Mouse (Mus musculus): ENCODE measurements at regions not wholly inside any gene's neighbourhood (a gene's known extent, or its start where the extent isn't known, plus 50 kb on each side); places are given as distances from the start of the nearest gene placed in this dataset.

DNA sequence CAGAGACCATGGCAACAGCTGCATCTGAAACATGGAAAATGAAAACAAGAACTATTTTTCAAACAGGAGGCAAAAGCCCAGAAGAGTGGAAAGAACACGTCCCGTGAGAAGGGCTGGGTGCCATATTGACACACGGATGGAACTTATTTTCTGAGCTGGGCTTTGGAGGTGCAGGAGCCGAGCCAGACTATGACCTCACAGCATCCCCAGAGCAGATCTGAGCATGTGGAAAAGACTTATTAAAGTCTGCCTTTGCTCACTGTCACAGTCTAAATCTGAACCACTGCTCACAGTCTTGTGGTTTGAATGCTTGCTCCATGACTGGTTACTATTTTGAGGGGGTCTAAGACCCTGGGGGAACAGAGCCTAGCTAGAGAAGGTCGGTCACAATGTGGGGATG, 180.2 kb upstream of the Sulf2 start:
- no peaks in the 10 kb centered on the region for H3K36me3 ChIP-seq (ENCODE audit: control insufficient read depth, insufficient read depth, low read length)
- no peaks in the 10 kb centered on the region for H3K27me3 ChIP-seq (replicated peaks; ENCODE audit: control insufficient read depth, insufficient read depth, low read length)
- peak; percentile 93 for DNase-seq (ENCODE audit: low spot score)
- no peaks in the 10 kb centered on the region for H3K9me3 ChIP-seq (ENCODE audit: control insufficient read depth, low read length)
- WGBS = 25% methylated on average over 5 of the region's 5 CpGs
- H3K9ac ChIP-seq (ENCODE audit: low read depth, low read length) = no peak overlapping the region
- no peak overlapping the region for H3K4me3 ChIP-seq (ENCODE audit: low read depth, low read length)
- ATAC-seq (ENCODE audit: low read depth) = peak; percentile 79
- H3K4me2 ChIP-seq (ENCODE audit: low read depth, low read length) = no peak overlapping the region
- H3K4me1 ChIP-seq (ENCODE audit: control insufficient read depth, insufficient read depth, low read length) = peaks cover 50% of the 10 kb centered on the region
- peak overlapping the region; percentile 64 for H3K27ac ChIP-seq (replicated peaks; ENCODE audit: low read depth, low read length)

- Histone ChIP-seq H3K9ac (ENCODE audit: low read depth, low read length) (no peak overlapping the region), H3K27me3 (replicated peaks; ENCODE audit: control insufficient read depth, insufficient read depth, low read length) (no peaks in the 10 kb centered on the region), H3K27ac (replicated peaks; ENCODE audit: low read depth, low read length) (no peak overlapping the region), H3K4me2 (ENCODE audit: low read depth, low read length) (no peak overlapping the region), H3K4me3 (ENCODE audit: low read depth, low read length) (no peak overlapping the region), H3K9me3 (ENCODE audit: control insufficient read depth, low read length) (no peaks in the 10 kb centered on the region), H3K36me3 (ENCODE audit: control insufficient read depth, insufficient read depth, low read length) (no peaks in the 10 kb centered on the region), H3K4me1 (ENCODE audit: control insufficient read depth, insufficient read depth, low read length) (peaks cover 50% of the 10 kb centered on the region)
- DNase-seq (ENCODE audit: low spot score) (no peak), ATAC-seq (ENCODE audit: low read depth) (no peak)
- 38% methylated on average over 7 of the region's 7 CpGs for WGBS
These were observed 179.1 kb upstream of the Sulf2 start for GRCm38 (mm10) chr2:166334559-166334958.

DNA sequence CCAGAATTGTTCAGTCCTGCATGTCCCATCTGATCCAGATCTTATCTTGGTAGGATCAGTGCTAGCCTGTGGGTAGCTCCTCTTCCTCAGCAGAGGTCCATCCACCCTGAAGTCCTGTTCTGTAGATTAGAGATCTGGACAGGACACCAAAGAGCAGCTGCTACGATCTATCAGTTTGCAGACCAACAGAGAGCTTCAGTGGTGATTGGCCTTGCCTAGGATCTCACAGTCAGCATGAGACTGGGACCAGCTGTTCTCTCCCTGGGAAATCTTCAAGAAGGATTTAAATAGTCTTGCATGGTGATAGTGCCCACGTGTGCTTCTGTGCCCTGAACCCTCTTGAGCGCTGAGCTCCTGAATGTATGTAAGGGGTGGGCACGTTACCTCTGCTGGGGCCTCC, 178.4 kb upstream of the Sulf2 start:
- H3K27ac ChIP-seq (replicated peaks; ENCODE audit: low read depth, low read length) = peak overlapping the region; percentile 79; the same call in 1 of the 2 replicates
- DNase-seq (ENCODE audit: low spot score) (no peak), ATAC-seq (ENCODE audit: low read depth) (no peak)
- no peaks in the 10 kb centered on the region for H3K36me3 ChIP-seq (ENCODE audit: control insufficient read depth, insufficient read depth, low read length)
- no peaks in the 10 kb centered on the region for H3K27me3 ChIP-seq (replicated peaks; ENCODE audit: control insufficient read depth, insufficient read depth, low read length)
- no peak overlapping the region for H3K4me2 ChIP-seq (ENCODE audit: low read depth, low read length)
- 66% methylated on average over 4 of the region's 4 CpGs for WGBS
- H3K9ac ChIP-seq (ENCODE audit: low read depth, low read length) = no peak overlapping the region
- no peak overlapping the region for H3K4me3 ChIP-seq (ENCODE audit: low read depth, low read length)
- H3K4me1 ChIP-seq (ENCODE audit: control insufficient read depth, insufficient read depth, low read length) = peaks cover 50% of the 10 kb centered on the region
- no peaks in the 10 kb centered on the region for H3K9me3 ChIP-seq (ENCODE audit: control insufficient read depth, low read length)

DNA sequence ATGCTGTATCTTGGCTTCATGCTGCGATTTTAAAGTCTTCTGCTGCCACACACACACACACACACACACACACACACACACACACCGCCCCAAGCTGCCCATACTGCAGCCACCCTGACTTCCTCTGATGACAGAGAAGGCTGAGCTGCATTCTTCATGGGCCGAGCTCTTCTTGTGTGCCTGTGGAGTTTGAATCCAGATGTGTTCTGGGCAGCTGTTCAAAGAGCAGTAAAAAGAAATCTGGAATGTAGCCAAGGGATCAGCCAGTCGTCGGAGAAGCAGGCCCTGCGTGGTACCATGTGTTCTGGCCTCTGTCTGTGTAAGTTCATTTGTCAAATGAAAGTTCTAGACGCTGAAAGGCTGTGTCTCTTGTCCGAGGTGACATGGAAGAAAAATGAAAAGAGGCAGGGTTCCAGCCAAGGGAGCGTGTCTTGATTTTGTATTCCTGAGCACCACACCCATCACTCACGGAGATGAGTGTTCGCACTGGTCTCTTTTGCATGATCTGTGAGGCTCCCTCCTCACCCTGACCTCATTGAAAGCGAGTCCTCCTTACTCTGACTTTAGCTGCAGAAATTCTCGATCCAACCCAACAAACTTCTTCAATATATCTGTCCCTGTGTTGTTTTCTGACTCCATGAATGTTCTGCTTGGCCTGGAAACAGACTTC, 177.4 kb upstream of the Sulf2 start:
- Histone ChIP-seq H3K36me3 (ENCODE audit: control insufficient read depth, insufficient read depth, low read length) (no peaks in the 10 kb centered on the region), H3K27me3 (replicated peaks; ENCODE audit: control insufficient read depth, insufficient read depth, low read length) (no peaks in the 10 kb centered on the region), H3K4me3 (ENCODE audit: low read depth, low read length) (no peak overlapping the region), H3K4me2 (ENCODE audit: low read depth, low read length) (no peak overlapping the region), H3K9ac (ENCODE audit: low read depth, low read length) (no peak overlapping the region), H3K9me3 (ENCODE audit: control insufficient read depth, low read length) (no peaks in the 10 kb centered on the region), H3K4me1 (ENCODE audit: control insufficient read depth, insufficient read depth, low read length) (peaks cover 43% of the 10 kb centered on the region), H3K27ac (replicated peaks; ENCODE audit: low read depth, low read length) (peak overlapping the region; percentile 79)
- ATAC-seq (ENCODE audit: low read depth) (peak; percentile 62; the same call in 1 of the 2 replicates), DNase-seq (ENCODE audit: low spot score) (peak; percentile 93)
- WGBS = 26% methylated on average over 13 of the region's 13 CpGs

DNA sequence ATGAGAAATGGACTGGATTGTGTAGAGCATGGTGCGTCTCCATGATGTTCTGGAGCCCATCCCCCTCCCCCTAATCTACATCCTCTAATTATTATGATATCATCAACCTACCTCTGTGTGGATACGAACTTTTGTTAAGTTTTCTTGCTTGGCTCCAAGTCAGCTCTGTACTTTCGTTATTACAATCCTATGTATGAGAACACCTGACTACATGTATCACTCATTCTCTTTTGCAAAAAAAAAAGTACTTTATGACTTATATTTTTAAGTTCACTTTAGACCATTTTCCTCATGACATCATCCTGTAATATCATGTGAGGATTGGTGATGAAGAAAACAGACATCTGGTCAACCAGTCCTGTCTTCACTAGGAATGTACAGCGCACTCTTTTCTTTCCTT, 175.7 kb upstream of the Sulf2 start:
- no peak for ATAC-seq (ENCODE audit: low read depth)
- Histone ChIP-seq H3K36me3 (ENCODE audit: control insufficient read depth, insufficient read depth, low read length) (no peaks in the 10 kb centered on the region), H3K27me3 (replicated peaks; ENCODE audit: control insufficient read depth, insufficient read depth, low read length) (no peaks in the 10 kb centered on the region), H3K4me2 (ENCODE audit: low read depth, low read length) (no peak overlapping the region), H3K9ac (ENCODE audit: low read depth, low read length) (no peak overlapping the region), H3K9me3 (ENCODE audit: control insufficient read depth, low read length) (no peaks in the 10 kb centered on the region), H3K4me3 (ENCODE audit: low read depth, low read length) (no peak overlapping the region), H3K4me1 (ENCODE audit: control insufficient read depth, insufficient read depth, low read length) (peaks cover 32% of the 10 kb centered on the region), H3K27ac (replicated peaks; ENCODE audit: low read depth, low read length) (no peak overlapping the region)
- DNase-seq (ENCODE audit: low spot score) = no peak
- WGBS = 82% methylated on average over 4 of the region's 4 CpGs

- ATAC-seq (ENCODE audit: low read depth) = no peak
- H3K4me1 ChIP-seq (ENCODE audit: control insufficient read depth, insufficient read depth, low read length) = peaks cover 28% of the 10 kb centered on the region
- no peak overlapping the region for H3K9ac ChIP-seq (ENCODE audit: low read depth, low read length)
- no peaks in the 10 kb centered on the region for H3K36me3 ChIP-seq (ENCODE audit: control insufficient read depth, insufficient read depth, low read length)
- H3K27me3 ChIP-seq (replicated peaks; ENCODE audit: control insufficient read depth, insufficient read depth, low read length) = no peaks in the 10 kb centered on the region
- DNase-seq (ENCODE audit: low spot score) = no peak
- H3K4me3 ChIP-seq (ENCODE audit: low read depth, low read length) = no peak overlapping the region
- H3K27ac ChIP-seq (replicated peaks; ENCODE audit: low read depth, low read length) = no peak overlapping the region
- whole genome bisulfite sequencing = 67% methylated on average over 6 of the region's 6 CpGs
- no peak overlapping the region for H3K4me2 ChIP-seq (ENCODE audit: low read depth, low read length)
- H3K9me3 ChIP-seq (ENCODE audit: control insufficient read depth, low read length) = no peaks in the 10 kb centered on the region
These were observed 174.9 kb upstream of the Sulf2 start for GRCm38 (mm10) chr2:166330364-166330763.

DNA sequence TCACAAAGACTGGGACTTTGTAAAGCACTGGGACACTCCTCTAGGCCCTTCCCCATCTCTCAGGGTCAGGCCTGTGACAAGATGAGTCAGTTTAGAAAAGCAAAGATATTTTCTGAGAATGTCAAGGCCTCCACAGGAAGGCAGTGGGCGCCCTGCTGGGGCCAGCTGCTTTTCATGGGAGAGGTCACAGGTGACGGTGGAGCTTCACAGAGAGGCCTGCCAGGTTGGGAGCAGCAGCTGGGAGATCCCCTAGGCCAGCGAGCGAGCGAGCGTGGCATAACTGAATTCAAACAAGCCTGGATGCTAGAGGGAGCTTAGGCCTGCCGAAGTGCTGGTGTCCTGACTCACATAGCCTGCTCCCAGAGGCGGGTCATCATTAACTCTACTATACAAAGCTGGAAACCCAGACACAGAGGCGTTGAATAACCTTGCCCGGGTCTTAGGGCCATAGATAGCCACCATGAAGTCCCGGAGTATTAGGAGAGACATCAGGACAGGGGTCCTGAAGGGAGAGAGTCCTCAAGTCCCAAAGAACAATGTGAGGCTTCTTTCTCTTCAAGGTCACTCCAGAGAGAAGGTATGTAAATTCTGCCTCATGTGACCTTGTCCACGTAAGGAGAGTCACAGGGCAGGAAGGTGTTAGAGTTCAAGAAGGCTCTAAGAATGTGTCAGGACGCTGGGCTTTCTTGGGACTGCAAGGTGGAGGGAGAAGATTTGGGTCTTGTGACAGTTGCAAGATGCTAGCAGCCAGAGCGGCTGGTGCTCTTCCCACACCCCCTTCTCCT, 174.3 kb upstream of the Sulf2 start:
- peaks cover 32% of the 10 kb centered on the region for H3K4me1 ChIP-seq (ENCODE audit: control insufficient read depth, insufficient read depth, low read length)
- H3K36me3 ChIP-seq (ENCODE audit: control insufficient read depth, insufficient read depth, low read length) = no peaks in the 10 kb centered on the region
- H3K9ac ChIP-seq (ENCODE audit: low read depth, low read length) = no peak overlapping the region
- no peak for ATAC-seq (ENCODE audit: low read depth)
- H3K27me3 ChIP-seq (replicated peaks; ENCODE audit: control insufficient read depth, insufficient read depth, low read length) = no peaks in the 10 kb centered on the region
- H3K9me3 ChIP-seq (ENCODE audit: control insufficient read depth, low read length) = no peaks in the 10 kb centered on the region
- H3K4me3 ChIP-seq (ENCODE audit: low read depth, low read length) = no peak overlapping the region
- H3K4me2 ChIP-seq (ENCODE audit: low read depth, low read length) = no peak overlapping the region
- 73% methylated on average over 14 of the region's 14 CpGs for WGBS
- no peak overlapping the region for H3K27ac ChIP-seq (replicated peaks; ENCODE audit: low read depth, low read length)
- no peak for DNase-seq (ENCODE audit: low spot score)

DNA sequence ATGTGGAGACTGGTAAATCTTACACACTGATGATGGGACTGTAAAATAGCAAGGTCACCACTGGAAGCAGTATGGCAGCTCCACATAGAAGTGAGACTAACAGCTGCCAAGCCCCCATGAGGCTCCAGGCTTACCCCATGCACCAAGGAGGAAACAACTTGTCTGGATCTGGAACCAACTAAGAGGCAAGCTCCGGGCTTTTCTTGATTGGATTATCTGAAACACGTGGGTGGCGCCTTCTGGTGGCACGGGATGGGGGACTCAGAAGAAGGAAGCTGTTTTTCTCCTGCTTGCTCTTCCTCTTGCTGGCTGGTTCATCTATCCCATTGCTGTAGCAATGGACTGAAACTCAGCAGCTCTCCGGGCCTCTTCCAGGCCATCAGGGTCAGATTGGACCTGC, 171.5 kb upstream of the Sulf2 start:
- ATAC-seq (ENCODE audit: low read depth) (no peak), DNase-seq (ENCODE audit: low spot score) (no peak)
- no peak overlapping the region for H3K9ac ChIP-seq (ENCODE audit: low read depth, low read length)
- H3K4me2 ChIP-seq (ENCODE audit: low read depth, low read length) = no peak overlapping the region
- peaks cover 25% of the 10 kb centered on the region for H3K4me1 ChIP-seq (ENCODE audit: control insufficient read depth, insufficient read depth, low read length)
- H3K4me3 ChIP-seq (ENCODE audit: low read depth, low read length) = no peak overlapping the region
- no peak overlapping the region for H3K27ac ChIP-seq (replicated peaks; ENCODE audit: low read depth, low read length)
- no peaks in the 10 kb centered on the region for H3K36me3 ChIP-seq (ENCODE audit: control insufficient read depth, insufficient read depth, low read length)
- 54% methylated on average over 3 of the region's 5 CpGs for WGBS
- H3K9me3 ChIP-seq (ENCODE audit: control insufficient read depth, low read length) = no peaks in the 10 kb centered on the region
- H3K27me3 ChIP-seq (replicated peaks; ENCODE audit: control insufficient read depth, insufficient read depth, low read length) = no peaks in the 10 kb centered on the region

DNA sequence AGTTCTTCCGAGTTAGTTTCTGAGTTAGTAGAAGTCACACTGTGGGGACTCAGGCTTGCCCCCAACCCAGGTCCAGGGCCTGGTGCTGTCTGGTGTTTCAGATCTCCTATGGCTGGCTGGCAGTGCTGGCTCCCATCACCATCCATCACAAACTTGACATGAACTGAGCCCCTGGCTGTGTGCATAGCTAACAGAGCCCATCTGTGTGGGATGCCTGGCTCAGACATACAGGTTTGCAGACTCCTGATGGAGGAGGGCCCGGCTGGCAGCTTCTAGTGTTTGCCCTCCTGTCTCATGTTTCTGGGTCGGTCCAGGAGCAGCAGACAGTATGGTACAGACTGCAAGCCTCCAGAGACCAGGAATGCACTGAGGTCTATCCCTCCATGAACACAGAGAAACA, 169.5 kb upstream of the Sulf2 start:
- no peaks in the 10 kb centered on the region for H3K27me3 ChIP-seq (replicated peaks; ENCODE audit: control insufficient read depth, insufficient read depth, low read length)
- DNase-seq (ENCODE audit: low spot score) (peak; percentile 62), ATAC-seq (ENCODE audit: low read depth) (peak; percentile 62; the same call in 1 of the 2 replicates)
- no peak overlapping the region for H3K4me2 ChIP-seq (ENCODE audit: low read depth, low read length)
- H3K36me3 ChIP-seq (ENCODE audit: control insufficient read depth, insufficient read depth, low read length) = no peaks in the 10 kb centered on the region
- WGBS = 35% methylated on average over 3 of the region's 3 CpGs
- no peak overlapping the region for H3K9ac ChIP-seq (ENCODE audit: low read depth, low read length)
- no peak overlapping the region for H3K4me3 ChIP-seq (ENCODE audit: low read depth, low read length)
- H3K9me3 ChIP-seq (ENCODE audit: control insufficient read depth, low read length) = no peaks in the 10 kb centered on the region
- peaks cover 32% of the 10 kb centered on the region for H3K4me1 ChIP-seq (ENCODE audit: control insufficient read depth, insufficient read depth, low read length)
- peak overlapping the region; percentile 62 for H3K27ac ChIP-seq (replicated peaks; ENCODE audit: low read depth, low read length)
